Mouse (Mus musculus) heart, embryonic 14.5 days (tissue): ENCODE data around the gene Ccdc153. TPM values are rescaled to one million over a fixed set of nuclear protein-coding genes. Genes with fewer than 3 reads are reported as not detected.
A peak's percentile ranks its signal among the peaks of the same experiment; 100 is the strongest.

Source experiments
- ATAC-seq: fragments of 200-750 bp; cut with Nextera tagmentation; 2 replicates; pipeline ENCODE4 v1.8.0; 2017; ENCODE audit warnings: low read depth, moderate TSS enrichment; ENCODE audit not compliant: insufficient number of reproducible peaks, insufficient read depth, low FRiP score
- H3K27ac ChIP-seq, 2 experiments: fragments of 200-500 bp in 1 of 2; fragments of 300-500 bp in 1 of 2; sonication (generic) in 1 of 2; replicated peaks in 1 of 2; 2 replicates each; pipeline ENCODE4 v1.5.1; 2012 to 2014; ENCODE audit warnings: low read depth in 2 of 2, low read length in 2 of 2, control low read depth in 1 of 2, mild to moderate bottlenecking in 1 of 2, mixed read lengths in 1 of 2; ENCODE audit not compliant: control insufficient read depth in 1 of 2, insufficient read depth in 1 of 2
- H3K27me3 ChIP-seq: fragments of 300-500 bp; sonication (generic); 2 replicates; pipeline ENCODE4 v1.6.1; 2014; ENCODE audit warnings: mild to moderate bottlenecking, low read length, control low read depth; ENCODE audit not compliant: control insufficient read depth, insufficient read depth
- H3K36me3 ChIP-seq: fragments of 300-500 bp; sonication (generic); 2 replicates; pipeline ENCODE4 v1.6.1; 2014; ENCODE audit warnings: mild to moderate bottlenecking, control low read depth, low read length, mixed read lengths; ENCODE audit not compliant: control insufficient read depth, insufficient read depth
- H3K4me1 ChIP-seq, 2 experiments: fragments of 200-500 bp in 1 of 2; fragments of 300-500 bp in 1 of 2; sonication (generic) in 1 of 2; 2 replicates each; pipeline ENCODE4 v1.6.1; 2012 to 2014; ENCODE audit warnings: low read length in 2 of 2, control low read depth in 1 of 2, mixed read lengths in 1 of 2; ENCODE audit not compliant: control insufficient read depth in 2 of 2, insufficient read depth in 2 of 2
- H3K4me2 ChIP-seq: fragments of 300-500 bp; sonication (generic); 2 replicates; pipeline ENCODE4 v1.6.1; 2014; ENCODE audit warnings: mild to moderate bottlenecking, low read length
- H3K4me3 ChIP-seq, 2 experiments: fragments of 200-500 bp in 1 of 2; fragments of 300-500 bp in 1 of 2; sonication (generic) in 1 of 2; 2 replicates each; pipeline ENCODE4 v1.5.1; 2012 to 2014; ENCODE audit warnings: low read length in 2 of 2, mild to moderate bottlenecking in 2 of 2, control low read depth in 1 of 2, low read depth in 1 of 2, moderate library complexity in 1 of 2; ENCODE audit not compliant: control insufficient read depth in 1 of 2, insufficient read depth in 1 of 2
- H3K9ac ChIP-seq: fragments of 300-500 bp; sonication (generic); 2 replicates; pipeline ENCODE4 v1.6.1; 2014; ENCODE audit warnings: mild to moderate bottlenecking, low read length
- H3K9me3 ChIP-seq: fragments of 300-500 bp; sonication (generic); 2 replicates; pipeline ENCODE4 v1.6.1; 2016; ENCODE audit warnings: low read length, control low read depth; ENCODE audit not compliant: control insufficient read depth
- WGBS: fragments of 180-500 bp; shearing (Covaris S2); extraction: QIAGEN DNeasy Blood & Tissue Kit; methylation state at CpG from one replicate; pipeline ENCODE4 v1.1.7; 2014; 5-methylcytosine and 5-hydroxymethylcytosine counted together
- polyA plus RNA-seq: library from polyadenylated mRNA; unstranded; fragments of >200 nt; fragmentation: Nextera tagmentation; extraction: Ambion mirVana; gene quantifications from 2 replicates; pipeline ENCODE4 v1.2.1, GENCODE M21; 2014

Ccdc153 gene
- polyA plus RNA-seq, 1 experiment from 2014 or later = not detected

DNA sequence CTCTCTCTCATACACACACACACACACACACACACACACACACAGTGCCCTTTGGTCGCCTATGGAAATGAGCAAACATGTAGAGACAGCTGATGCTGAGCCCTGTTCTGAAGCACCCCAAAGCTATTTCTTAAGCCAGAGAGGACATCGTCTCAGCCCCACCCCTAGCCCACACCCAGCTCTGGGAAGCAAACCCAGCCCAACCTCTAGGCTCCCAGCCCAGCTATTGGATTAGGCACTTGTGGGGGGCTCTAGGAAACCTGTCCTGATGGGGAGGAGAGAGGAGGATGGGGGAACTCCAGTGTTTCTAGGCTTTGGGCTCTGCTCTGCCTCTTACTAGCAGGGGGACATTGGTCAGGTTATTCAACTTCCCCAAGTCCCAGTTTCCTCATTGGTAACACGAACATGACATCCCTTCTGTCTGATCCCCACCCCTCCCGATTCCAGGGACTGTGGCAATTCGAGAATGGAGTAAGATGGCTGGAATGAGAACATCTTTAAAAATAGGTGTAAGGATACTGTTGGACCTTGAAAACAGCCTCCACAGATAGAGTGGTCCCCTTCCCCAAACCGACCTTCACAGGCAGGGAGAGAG lies 45.9 kb downstream of the Ccdc153 start:
- WGBS = 18% methylated on average over 6 of the region's 6 CpGs
- Histone ChIP-seq H3K36me3 (peaks cover 10% of the 10 kb centered on the region), H3K9ac (0 out of 2 replicates have a peak overlapping the region, but pooled peaks have one; percentile 16), H3K4me3 (no peak overlapping the region), H3K4me1 (peaks cover 10 to 20% of the 10 kb centered on the region in 2 experiments), H3K9me3 (no peaks in the 10 kb centered on the region), H3K4me2 (no peak overlapping the region; the same call in 1 of the 2 replicates), H3K27me3 (peaks cover 17% of the 10 kb centered on the region), H3K27ac (no peak overlapping the region)
- ATAC-seq = no peak

DNA sequence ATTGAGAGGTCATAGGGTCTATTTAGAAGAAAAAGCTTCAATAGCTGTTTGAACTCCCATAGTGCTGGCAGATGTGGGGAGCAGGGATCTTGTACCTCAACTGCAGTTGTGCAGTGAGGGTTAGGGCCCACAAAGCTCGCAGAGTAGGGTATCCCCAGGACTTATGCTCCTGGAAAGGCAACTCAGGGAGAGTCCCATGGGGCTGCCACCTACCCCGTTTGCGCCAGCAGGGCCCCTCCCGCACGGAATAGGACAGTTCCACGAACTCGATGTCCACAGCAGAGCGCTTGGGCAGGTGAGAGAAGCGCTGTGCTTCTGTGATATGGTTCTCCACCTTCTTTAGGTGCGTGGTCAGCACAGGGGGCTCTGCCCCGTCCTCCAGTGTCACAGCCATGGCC lies 46.5 kb downstream of the Ccdc153 start:
- peak overlapping the region; percentile 97 for H3K4me2 ChIP-seq
- H3K4me1 ChIP-seq = peaks cover 10 to 20% of the 10 kb centered on the region in 2 experiments
- no peaks in the 10 kb centered on the region for H3K9me3 ChIP-seq
- peak; percentile 26; the same call in 1 of the 2 replicates for ATAC-seq
- H3K36me3 ChIP-seq = peaks cover 16% of the 10 kb centered on the region
- peaks cover 17% of the 10 kb centered on the region for H3K27me3 ChIP-seq
- peak overlapping the region; percentile 53 to 66 for H3K4me3 ChIP-seq
- no peak overlapping the region for H3K27ac ChIP-seq
- 10% methylated on average over 11 of the region's 11 CpGs for WGBS
- peak overlapping the region; percentile 73 for H3K9ac ChIP-seq

DNA sequence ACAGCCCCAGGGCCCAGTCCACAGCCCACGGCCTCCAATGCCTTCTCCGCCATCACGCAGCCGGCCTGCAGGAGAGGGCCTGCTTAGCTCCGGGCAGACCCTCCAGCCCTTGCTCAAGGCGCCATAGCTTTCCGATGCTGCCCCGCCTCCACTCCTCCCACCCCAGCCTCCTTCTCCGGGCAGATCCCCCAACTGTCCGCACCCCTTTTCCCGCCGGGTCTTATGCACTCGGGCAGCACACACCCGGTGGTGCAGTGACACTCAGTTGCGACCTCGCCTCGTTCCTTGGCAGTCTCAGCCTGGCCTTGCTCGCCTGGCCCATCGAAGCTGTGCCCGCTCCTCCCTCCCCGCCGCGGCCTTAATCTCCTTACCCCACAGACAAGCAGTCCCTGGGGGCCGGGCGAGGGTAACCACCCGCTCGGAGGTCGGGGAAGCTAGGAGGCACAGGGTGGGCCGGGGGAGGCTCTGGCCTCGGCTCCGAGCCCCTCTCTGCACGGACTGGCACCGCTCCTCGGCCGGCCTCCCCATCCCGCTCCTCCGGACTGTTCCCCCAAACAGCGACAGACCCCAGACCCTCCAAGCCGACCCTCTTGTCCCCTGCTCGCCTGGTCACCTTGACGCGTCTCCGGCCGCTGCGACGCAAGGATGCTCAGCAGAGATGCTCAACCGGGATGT lies 47.1 kb downstream of the Ccdc153 start:
- H3K27ac ChIP-seq = no peak overlapping the region
- peak overlapping the region; percentile 73 for H3K9ac ChIP-seq
- H3K9me3 ChIP-seq = no peaks in the 10 kb centered on the region
- peaks cover 22% of the 10 kb centered on the region for H3K36me3 ChIP-seq
- peaks cover 17% of the 10 kb centered on the region for H3K27me3 ChIP-seq
- H3K4me3 ChIP-seq = peak overlapping the region; percentile 53 to 66
- under 1% methylated on average over 43 of the region's 47 CpGs for WGBS
- peak; percentile 24; the same call in 1 of the 2 replicates for ATAC-seq
- H3K4me1 ChIP-seq = peaks cover 10 to 20% of the 10 kb centered on the region in 2 experiments
- peak overlapping the region; percentile 97 for H3K4me2 ChIP-seq

DNA sequence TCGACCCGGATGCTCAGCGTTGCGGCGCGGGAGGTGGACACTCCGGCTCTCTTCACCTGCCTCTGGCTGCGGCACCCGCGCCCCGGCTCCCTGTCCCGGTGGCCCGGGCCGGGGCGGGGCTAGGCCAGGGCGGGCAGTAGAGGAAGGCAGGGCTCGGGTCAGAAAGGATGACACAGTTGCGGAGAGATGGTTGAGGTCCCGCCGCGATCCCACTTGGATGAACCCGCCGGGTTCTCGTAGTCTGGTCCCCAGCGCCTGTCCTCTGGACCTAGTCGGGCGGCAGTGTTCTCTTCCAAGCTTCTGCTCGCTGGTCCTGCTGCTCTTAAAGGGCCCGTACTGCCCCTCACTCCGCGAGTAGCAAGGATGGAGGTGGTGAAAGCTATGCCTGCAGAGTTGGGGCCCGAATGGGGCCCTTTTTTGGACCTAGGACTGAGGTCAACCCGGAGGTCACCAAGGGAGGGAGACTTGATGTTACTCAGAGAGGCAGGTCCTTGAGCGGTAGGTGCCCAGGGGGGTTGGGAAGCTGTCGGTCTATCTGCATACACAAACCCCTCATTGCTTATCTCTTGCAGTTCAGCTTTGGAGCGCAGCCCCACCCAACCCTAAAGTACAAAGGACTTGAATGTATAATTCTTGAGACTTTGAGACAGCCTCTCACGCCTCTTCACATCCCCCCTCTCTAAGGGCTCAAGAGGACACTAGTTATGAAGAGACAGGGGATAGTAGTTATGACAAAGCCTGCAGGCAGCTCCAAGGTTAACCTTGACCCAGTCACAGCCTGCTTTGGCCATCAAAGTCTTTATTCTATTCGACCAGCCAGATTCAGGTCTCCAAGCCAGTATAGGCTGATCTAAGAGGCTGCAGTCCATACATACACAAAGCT lies 47.8 kb downstream of the Ccdc153 start, which contains the start of gene Abcg4:
Gene Abcg4, minus strand, starts transcription at position 540 of the 883 bp plus-strand sequence.
- Histone ChIP-seq H3K27me3 (peaks cover 17% of the 10 kb centered on the region), H3K9ac (peak within 1 kb of the TSS; percentile 73), H3K36me3 (peaks cover 29% of the 10 kb centered on the region), H3K4me1 (peaks cover 10 to 20% of the 10 kb centered on the region in 2 experiments), H3K4me2 (peak within 1 kb of the TSS; percentile 97), H3K27ac (no peak within 1 kb of the TSS), H3K4me3 (peak within 1 kb of the TSS; percentile 53 to 66), H3K9me3 (no peaks in the 10 kb centered on the region)
- ATAC-seq = peak; percentile 45; the same call in 1 of the 2 replicates
- WGBS = 1% methylated on average over 38 of the region's 38 CpGs

DNA sequence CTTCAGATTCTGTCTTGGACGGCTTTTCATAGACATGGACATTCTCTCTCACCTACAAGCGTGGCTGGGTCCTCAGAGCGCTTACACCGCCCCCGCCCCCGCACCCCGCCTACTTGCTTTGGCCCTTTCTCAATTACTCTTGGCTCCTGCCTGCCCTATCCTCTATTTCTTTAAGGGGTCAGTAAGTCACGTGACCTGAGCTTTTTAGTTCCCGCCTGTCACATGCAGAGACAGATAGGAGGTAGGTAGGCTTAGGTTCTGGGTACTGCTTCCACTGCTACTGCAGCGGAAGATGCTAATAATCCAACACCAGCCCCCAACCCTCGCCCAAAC lies 48.4 kb downstream of the Ccdc153 start:
- H3K4me3 ChIP-seq = peak overlapping the region in 1 of 2 experiments; percentile 66; a peak in 1 of 4 replicates
- no peak overlapping the region for H3K9ac ChIP-seq
- no peak overlapping the region for H3K27ac ChIP-seq
- peaks cover 10 to 20% of the 10 kb centered on the region in 2 experiments for H3K4me1 ChIP-seq
- ATAC-seq = no peak
- 8% methylated on average over 11 of the region's 11 CpGs for WGBS
- no peaks in the 10 kb centered on the region for H3K9me3 ChIP-seq
- H3K27me3 ChIP-seq = peaks cover 17% of the 10 kb centered on the region
- peaks cover 35% of the 10 kb centered on the region for H3K36me3 ChIP-seq
- peak overlapping the region; percentile 97 for H3K4me2 ChIP-seq

DNA sequence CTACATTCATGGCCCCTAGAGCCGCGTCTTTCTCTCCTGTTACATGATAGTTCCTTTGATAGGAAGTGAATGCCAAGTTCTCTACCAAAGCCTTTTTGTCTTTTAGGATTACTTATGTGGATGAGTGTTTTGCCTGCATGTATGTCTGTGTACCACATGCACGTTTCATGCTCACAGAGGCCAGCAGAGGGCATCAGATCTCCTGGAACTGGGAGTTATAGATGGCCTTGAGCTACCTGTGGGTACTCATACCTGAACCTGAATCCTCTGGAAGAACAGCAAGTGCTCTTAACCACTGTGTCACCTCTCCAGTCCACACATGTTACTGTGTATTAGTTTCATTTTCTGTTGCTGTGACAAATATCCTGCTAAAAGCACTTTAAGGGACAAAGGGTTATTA lies 52.0 kb downstream of the Ccdc153 start:
- peaks cover 10% of the 10 kb centered on the region; the same call in 1 of the 2 replicates for H3K27me3 ChIP-seq
- no peak for ATAC-seq
- WGBS = 69% methylated on average over 3 of the region's 3 CpGs
- H3K4me3 ChIP-seq = no peak overlapping the region
- peaks cover 8 to 14% of the 10 kb centered on the region in 2 experiments for H3K4me1 ChIP-seq
- no peak overlapping the region for H3K4me2 ChIP-seq
- H3K9me3 ChIP-seq = no peaks in the 10 kb centered on the region
- no peak overlapping the region for H3K9ac ChIP-seq
- H3K36me3 ChIP-seq = peaks cover 68% of the 10 kb centered on the region
- H3K27ac ChIP-seq = no peak overlapping the region
